Mouse (Mus musculus): Measurements from ENCODE around the gene Kcnn4. TPM values are rescaled to one million over a fixed set of nuclear protein-coding genes. Genes with fewer than 3 reads are reported as not detected.

Kcnn4 gene
- polyA plus RNA-seq, 1 experiment, result 0.59 TPM

GRCm38 (mm10) chr7:24387059-24387556, 17.0 kb downstream of the Kcnn4 start:
- 81% methylated on average over 10 of the region's 10 CpGs for whole genome bisulfite sequencing
- no peaks in the 10 kb centered on the region for H3K27me3 ChIP-seq (ENCODE audit: control insufficient read depth, insufficient read depth, low read length)
- no peak for DNase-seq

GRCm38 (mm10) chr7:24389516-24390187, 19.6 kb downstream of the Kcnn4 start:
- TF ChIP-seq POLR2A (IDR thresholded peaks at IDR 0.05; ENCODE audit: borderline replicate concordance, insufficient read depth, low read length), result no peak
- TF ChIP-seq CTCF (IDR thresholded peaks at IDR 0.05; ENCODE audit: borderline replicate concordance, insufficient read depth, low read depth, low read length), result no peak
- DNase-seq, result no peak
- Histone ChIP-seq H3K27ac (ENCODE audit: insufficient read depth, low read length) (no peak overlapping the region), H3K4me1 (ENCODE audit: control insufficient read depth, insufficient read depth, low read length) (0 out of 2 replicates have a peak, but pooled peaks cover 2% of the 10 kb centered on the region), H3K27me3 (ENCODE audit: control insufficient read depth, insufficient read depth, low read length) (no peaks in the 10 kb centered on the region), H3K4me3 (replicated peaks; ENCODE audit: insufficient read depth, low read depth, low read length) (no peak overlapping the region)
- 75% methylated on average over 13 of the region's 13 CpGs for WGBS

More at GRCm38 (mm10) chr7:24387059-24387556, 17.0 kb downstream of the Kcnn4 start:
- no peak overlapping the region for H3K4me3 ChIP-seq (replicated peaks; ENCODE audit: insufficient read depth, low read depth, low read length)
- H3K27ac ChIP-seq (ENCODE audit: insufficient read depth, low read length), result no peak overlapping the region
- 0 out of 2 replicates have a peak, but pooled peaks cover 2% of the 10 kb centered on the region for H3K4me1 ChIP-seq (ENCODE audit: control insufficient read depth, insufficient read depth, low read length)
- no peak for TF ChIP-seq POLR2A (IDR thresholded peaks at IDR 0.05; ENCODE audit: borderline replicate concordance, insufficient read depth, low read length)
- no peak for TF ChIP-seq CTCF (IDR thresholded peaks at IDR 0.05; ENCODE audit: borderline replicate concordance, insufficient read depth, low read depth, low read length)

- Histone ChIP-seq H3K27me3 (ENCODE audit: control insufficient read depth, insufficient read depth, low read length) (no peaks in the 10 kb centered on the region), H3K27ac (ENCODE audit: insufficient read depth, low read length) (no peak overlapping the region), H3K4me3 (replicated peaks; ENCODE audit: insufficient read depth, low read depth, low read length) (no peak overlapping the region), H3K4me1 (ENCODE audit: control insufficient read depth, insufficient read depth, low read length) (no peaks in the 10 kb centered on the region)
- TF ChIP-seq POLR2A (IDR thresholded peaks at IDR 0.05; ENCODE audit: borderline replicate concordance, insufficient read depth, low read length), result no peak
- WGBS, result 61% methylated on average over 7 of the region's 7 CpGs
- no peak for DNase-seq
These were observed 20.4 kb downstream of the Kcnn4 start for GRCm38 (mm10) chr7:24390512-24390911.

GRCm38 (mm10) chr7:24391077-24391476, 21.0 kb downstream of the Kcnn4 start:
- TF ChIP-seq POLR2A (IDR thresholded peaks at IDR 0.05; ENCODE audit: borderline replicate concordance, insufficient read depth, low read length), result no peak
- TF ChIP-seq CTCF (IDR thresholded peaks at IDR 0.05; ENCODE audit: borderline replicate concordance, insufficient read depth, low read depth, low read length), result no peak
- H3K4me1 ChIP-seq (ENCODE audit: control insufficient read depth, insufficient read depth, low read length), result no peaks in the 10 kb centered on the region
- 19% methylated on average over 5 of the region's 5 CpGs for WGBS
- DNase-seq, result no peak
- H3K27ac ChIP-seq (ENCODE audit: insufficient read depth, low read length), result no peak overlapping the region
- no peak overlapping the region for H3K4me3 ChIP-seq (replicated peaks; ENCODE audit: insufficient read depth, low read depth, low read length)
- no peaks in the 10 kb centered on the region for H3K27me3 ChIP-seq (ENCODE audit: control insufficient read depth, insufficient read depth, low read length)

GRCm38 (mm10) chr7:24391687-24392086, 21.6 kb downstream of the Kcnn4 start:
- no peaks in the 10 kb centered on the region for H3K27me3 ChIP-seq (ENCODE audit: control insufficient read depth, insufficient read depth, low read length)
- DNase-seq, result no peak
- 64% methylated on average over 2 of the region's 2 CpGs for WGBS
- no peaks in the 10 kb centered on the region for H3K4me1 ChIP-seq (ENCODE audit: control insufficient read depth, insufficient read depth, low read length)
- no peak overlapping the region for H3K4me3 ChIP-seq (replicated peaks; ENCODE audit: insufficient read depth, low read depth, low read length)
- no peak for TF ChIP-seq CTCF (IDR thresholded peaks at IDR 0.05; ENCODE audit: borderline replicate concordance, insufficient read depth, low read depth, low read length)
- no peak for TF ChIP-seq POLR2A (IDR thresholded peaks at IDR 0.05; ENCODE audit: borderline replicate concordance, insufficient read depth, low read length)
- H3K27ac ChIP-seq (ENCODE audit: insufficient read depth, low read length), result no peak overlapping the region

- DNase-seq, result no peak
- no peak overlapping the region for H3K27ac ChIP-seq (ENCODE audit: insufficient read depth, low read length)
- H3K4me1 ChIP-seq (ENCODE audit: control insufficient read depth, insufficient read depth, low read length), result no peaks in the 10 kb centered on the region
- 81% methylated on average over 3 of the region's 3 CpGs for WGBS
- TF ChIP-seq POLR2A (IDR thresholded peaks at IDR 0.05; ENCODE audit: borderline replicate concordance, insufficient read depth, low read length), result no peak
- TF ChIP-seq CTCF (IDR thresholded peaks at IDR 0.05; ENCODE audit: borderline replicate concordance, insufficient read depth, low read depth, low read length), result no peak
- no peak overlapping the region for H3K4me3 ChIP-seq (replicated peaks; ENCODE audit: insufficient read depth, low read depth, low read length)
- H3K27me3 ChIP-seq (ENCODE audit: control insufficient read depth, insufficient read depth, low read length), result no peaks in the 10 kb centered on the region
These were observed 24.0 kb downstream of the Kcnn4 start for GRCm38 (mm10) chr7:24394054-24394453.

- Histone ChIP-seq H3K4me3 (replicated peaks; ENCODE audit: insufficient read depth, low read depth, low read length) (no peak overlapping the region), H3K27ac (ENCODE audit: insufficient read depth, low read length) (no peak overlapping the region), H3K4me1 (ENCODE audit: control insufficient read depth, insufficient read depth, low read length) (no peaks in the 10 kb centered on the region), H3K27me3 (ENCODE audit: control insufficient read depth, insufficient read depth, low read length) (no peaks in the 10 kb centered on the region)
- TF ChIP-seq CTCF (IDR thresholded peaks at IDR 0.05; ENCODE audit: borderline replicate concordance, insufficient read depth, low read depth, low read length) (no peak), POLR2A (IDR thresholded peaks at IDR 0.05; ENCODE audit: borderline replicate concordance, insufficient read depth, low read length) (no peak)
- WGBS, result 87% methylated on average over 15 of the region's 15 CpGs
- DNase-seq, result no peak
These were observed 24.6 kb downstream of the Kcnn4 start for GRCm38 (mm10) chr7:24394475-24395161.

GRCm38 (mm10) chr7:24396832-24397231, 26.8 kb downstream of the Kcnn4 start:
- H3K4me1 ChIP-seq (ENCODE audit: control insufficient read depth, insufficient read depth, low read length), result peaks cover 8% of the 10 kb centered on the region; the same call in 1 of the 2 replicates
- no peaks in the 10 kb centered on the region for H3K27me3 ChIP-seq (ENCODE audit: control insufficient read depth, insufficient read depth, low read length)
- no peak overlapping the region for H3K27ac ChIP-seq (ENCODE audit: insufficient read depth, low read length)
- TF ChIP-seq POLR2A (IDR thresholded peaks at IDR 0.05; ENCODE audit: borderline replicate concordance, insufficient read depth, low read length) (no peak), CTCF (IDR thresholded peaks at IDR 0.05; ENCODE audit: borderline replicate concordance, insufficient read depth, low read depth, low read length) (no peak)
- 67% methylated on average over 11 of the region's 11 CpGs for WGBS
- H3K4me3 ChIP-seq (replicated peaks; ENCODE audit: insufficient read depth, low read depth, low read length), result no peak overlapping the region
- no peak for DNase-seq

Measured in cerebellum, adult 2 months (tissue).